Mouse (Mus musculus): Measurements from ENCODE around the gene Syt7.

DNA sequence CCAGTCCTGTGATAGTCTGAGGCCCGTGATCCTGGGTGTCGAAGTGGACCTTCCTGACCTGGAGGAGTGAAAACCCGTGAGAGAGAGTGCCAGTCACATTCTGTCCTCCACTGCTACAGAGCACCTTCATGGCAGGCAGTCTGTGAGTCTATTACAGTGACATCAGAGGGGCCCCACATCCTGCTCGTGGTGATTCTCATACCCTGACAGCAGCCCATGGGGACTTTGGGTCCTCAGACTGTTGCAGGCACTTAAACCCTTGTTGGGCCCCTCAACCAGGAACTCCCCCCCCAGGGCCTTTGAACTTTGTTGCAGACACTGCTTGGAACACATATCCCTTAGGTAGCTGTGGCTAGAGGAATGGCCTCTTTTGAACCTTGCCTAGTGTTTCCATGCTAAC lies 90.7 kb downstream of the Syt7 start:
- TF ChIP-seq POLR2A (IDR thresholded peaks at IDR 0.05; ENCODE audit: low read depth, low read length) (no peak), CTCF (IDR thresholded peaks at IDR 0.05; ENCODE audit: extremely low read depth, insufficient read length, insufficient replicate concordance, low read depth, low read length) (no peak)

Data from small intestine, adult 2 months (tissue).